Mouse (Mus musculus) stomach, postnatal 0 days (tissue): ENCODE measurements at regions not wholly inside any gene's neighbourhood (a gene's known extent, or its start where the extent isn't known, plus 50 kb on each side); places are given as distances from the start of the nearest gene placed in this dataset.
A peak's percentile ranks its signal among the peaks of the same experiment; 100 is the strongest.

ENCODE experiments used
- ATAC-seq: fragments of 200-750 bp; cut with Nextera tagmentation; 2 replicates; pipeline ENCODE4 v1.8.0; 2017; ENCODE audit not compliant: low FRiP score, low TSS enrichment
- DNase-seq: peaks from one replicate; pipeline ENCODE4 v3.0.0-alpha.2; 2016; ENCODE audit warnings: low spot score
- H3K27ac ChIP-seq: fragments of 300-500 bp; sonication (generic); replicated peaks from 2 replicates; pipeline ENCODE4 v1.5.1; 2014; ENCODE audit warnings: mild to moderate bottlenecking, control low read depth
- H3K27me3 ChIP-seq: fragments of 300-500 bp; sonication (generic); 2 replicates; pipeline ENCODE4 v1.6.1; 2014; ENCODE audit warnings: low read length; ENCODE audit not compliant: control insufficient read depth, insufficient read depth
- H3K36me3 ChIP-seq: fragments of 300-500 bp; sonication (generic); 2 replicates; pipeline ENCODE4 v1.6.1; 2014; ENCODE audit warnings: low read length, mixed read lengths; ENCODE audit not compliant: control insufficient read depth, insufficient read depth
- H3K4me1 ChIP-seq: fragments of 300-500 bp; sonication (generic); replicated peaks from 2 replicates; pipeline ENCODE4 v1.6.1; 2014; ENCODE audit warnings: antibody characterized with exemption; ENCODE audit not compliant: control insufficient read depth, insufficient read depth
- H3K4me2 ChIP-seq: fragments of 300-500 bp; sonication (generic); replicated peaks from 2 replicates; pipeline ENCODE4 v1.6.1; 2014; ENCODE audit warnings: low read depth, mild to moderate bottlenecking, control low read depth, moderate library complexity
- H3K4me3 ChIP-seq: fragments of 300-500 bp; sonication (generic); 2 replicates; pipeline ENCODE4 v1.5.1; 2014; ENCODE audit warnings: low read depth, low read length, control low read depth
- H3K9ac ChIP-seq: fragments of 300-500 bp; sonication (generic); 2 replicates; pipeline ENCODE4 v1.6.1; 2014; ENCODE audit warnings: mild to moderate bottlenecking, low read length, control low read depth, mixed read lengths
- H3K9me3 ChIP-seq: fragments of 300-500 bp; sonication (generic); 2 replicates; pipeline ENCODE4 v1.6.1; 2016; ENCODE audit warnings: low read length; ENCODE audit not compliant: control insufficient read depth
- CTCF ChIP-seq: IDR thresholded peaks from 2 replicates; pipeline ENCODE4 v1.5.1; 2016; ENCODE audit warnings: antibody characterized with exemption, low read depth, mild to moderate bottlenecking, moderate library complexity
- EP300 ChIP-seq: optimal IDR thresholded peaks from 2 replicates; pipeline ENCODE3; 2016; ENCODE audit warnings: antibody characterized with exemption
- WGBS: fragments of 180-500 bp; shearing (Covaris S2); extraction: QIAGEN DNeasy Blood & Tissue Kit; methylation state at CpG from one replicate; pipeline ENCODE4 v1.1.7; 2014; 5-methylcytosine and 5-hydroxymethylcytosine counted together

- peak overlapping the region; percentile 69 for H3K27ac ChIP-seq
- TF ChIP-seq CTCF (no peak), EP300 (peak; percentile 49)
- WGBS, result 22% methylated on average over 9 of the region's 9 CpGs
- no peak overlapping the region for H3K9ac ChIP-seq
- H3K9me3 ChIP-seq, result no peaks in the 10 kb centered on the region
- ATAC-seq, result peak; percentile 51; the same call in 1 of the 2 replicates
- no peaks in the 10 kb centered on the region for H3K36me3 ChIP-seq
- H3K4me3 ChIP-seq, result no peak overlapping the region
- DNase-seq, result peak; percentile 46
- peaks cover 9% of the 10 kb centered on the region for H3K4me1 ChIP-seq
- H3K27me3 ChIP-seq, result no peaks in the 10 kb centered on the region
- H3K4me2 ChIP-seq, result peak overlapping the region; percentile 31
Measured at GRCm38 (mm10) chr16:44632330-44633058, 73.8 kb upstream of the Boc start.

GRCm38 (mm10) chr16:44631357-44632053 lies 72.8 kb upstream of the Boc start:
- Histone ChIP-seq H3K9me3 (no peaks in the 10 kb centered on the region), H3K4me1 (peaks cover 9% of the 10 kb centered on the region), H3K4me2 (no peak overlapping the region), H3K36me3 (no peaks in the 10 kb centered on the region), H3K4me3 (no peak overlapping the region), H3K9ac (no peak overlapping the region), H3K27ac (peak overlapping the region; percentile 69), H3K27me3 (no peaks in the 10 kb centered on the region)
- TF ChIP-seq CTCF (no peak), EP300 (no peak)
- DNase-seq (no peak), ATAC-seq (no peak)
- 46% methylated on average over 4 of the region's 4 CpGs for WGBS

- H3K4me1 ChIP-seq, result peaks cover 9% of the 10 kb centered on the region
- ATAC-seq (no peak), DNase-seq (no peak)
- TF ChIP-seq EP300, result no peak
- TF ChIP-seq CTCF, result no peak
- no peak overlapping the region for H3K4me2 ChIP-seq
- H3K27ac ChIP-seq, result peak overlapping the region; percentile 69; the same call in 1 of the 2 replicates
- H3K4me3 ChIP-seq, result no peak overlapping the region
- no peaks in the 10 kb centered on the region for H3K9me3 ChIP-seq
- no peak overlapping the region for H3K9ac ChIP-seq
- 61% methylated on average over 9 of the region's 9 CpGs for WGBS
- no peaks in the 10 kb centered on the region for H3K36me3 ChIP-seq
- H3K27me3 ChIP-seq, result no peaks in the 10 kb centered on the region
Measured at GRCm38 (mm10) chr16:44630861-44631260, 72.2 kb upstream of the Boc start.

DNA sequence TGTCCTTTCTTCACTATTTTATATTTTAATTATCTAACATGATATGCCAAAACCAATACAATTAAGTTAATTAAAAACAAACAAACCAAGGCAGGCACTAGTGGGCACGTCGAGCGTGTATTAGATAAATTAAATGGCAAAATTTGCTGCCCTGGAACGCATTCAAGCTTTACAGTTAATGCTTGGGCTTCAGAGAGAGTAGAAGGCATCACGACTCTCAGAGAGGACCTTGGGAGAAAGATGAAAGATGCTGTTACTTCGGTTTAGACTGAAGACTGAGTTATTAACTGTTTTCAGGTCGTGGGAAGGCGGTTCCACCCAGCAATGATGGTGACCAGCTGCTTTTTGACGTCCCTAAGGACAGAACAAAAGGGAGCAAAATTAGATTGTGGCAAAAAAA lies 71.7 kb upstream of the Boc start:
- Histone ChIP-seq H3K9ac (no peak overlapping the region), H3K4me2 (no peak overlapping the region), H3K36me3 (no peaks in the 10 kb centered on the region), H3K4me3 (no peak overlapping the region), H3K4me1 (peaks cover 9% of the 10 kb centered on the region), H3K27me3 (no peaks in the 10 kb centered on the region), H3K9me3 (no peaks in the 10 kb centered on the region), H3K27ac (no peak overlapping the region)
- TF ChIP-seq EP300, result no peak
- no peak for TF ChIP-seq CTCF
- 58% methylated on average over 9 of the region's 9 CpGs for WGBS
- DNase-seq (no peak), ATAC-seq (no peak)

GRCm38 (mm10) chr16:44629296-44630275 lies 70.9 kb upstream of the Boc start:
- no peak for TF ChIP-seq CTCF
- no peak for TF ChIP-seq EP300

More at GRCm38 (mm10) chr16:44629296-44630275, 70.9 kb upstream of the Boc start:
- no peaks in the 10 kb centered on the region for H3K9me3 ChIP-seq
- H3K4me3 ChIP-seq, result no peak overlapping the region
- peaks cover 9% of the 10 kb centered on the region for H3K4me1 ChIP-seq
- H3K27ac ChIP-seq, result peak overlapping the region; percentile 30; the same call in 1 of the 2 replicates
- 48% methylated on average over 8 of the region's 8 CpGs for WGBS
- H3K27me3 ChIP-seq, result no peaks in the 10 kb centered on the region
- H3K9ac ChIP-seq, result no peak overlapping the region
- no peak overlapping the region for H3K4me2 ChIP-seq
- ATAC-seq, result no peak
- no peak for DNase-seq
- no peaks in the 10 kb centered on the region for H3K36me3 ChIP-seq
